Comparison of ENCODE assay signal across 8 mouse cellular contexts in genomic region chr5:146692361-146692975, GRCm38 (mm10).
A peak's percentile ranks its signal among the peaks of the same experiment; 100 is the strongest.
DNase-seq lines count a peak whose midpoint lies in the region; ATAC-seq and TF ChIP-seq lines count a peak whose summit lies in the region.

No protein-coding gene starts in this region.

- no peak overlapping the region for H3K27ac ChIP-seq in hindbrain, embryonic 16.5 days (ENCODE audit: low read depth, low read length)
- peak overlapping the region; percentile 59 for H3K27ac ChIP-seq in liver, adult 2 months (replicated peaks; ENCODE audit: insufficient read depth, low read depth, low read length)
- H3K27ac ChIP-seq in forebrain, embryonic 11.5 days (ENCODE audit: low read depth, low read length): no peak overlapping the region

- H3K79me2 ChIP-seq in liver, adult 2 months (ENCODE audit: control insufficient read depth, insufficient read depth, low read length): no peaks in the 10 kb centered on the region

- no peak overlapping the region for H3K4me2 ChIP-seq in hindbrain, embryonic 16.5 days (ENCODE audit: low read length)
- no peak overlapping the region for H3K4me2 ChIP-seq in forebrain, embryonic 11.5 days (ENCODE audit: low read depth, low read length, severe bottlenecking)

- H3K27me3 ChIP-seq in hindbrain, embryonic 16.5 days (replicated peaks; ENCODE audit: control insufficient read depth, insufficient read depth, low read length): no peaks in the 10 kb centered on the region; the same call in 1 of the 2 replicates
- no peaks in the 10 kb centered on the region for H3K27me3 ChIP-seq in liver, adult 2 months (ENCODE audit: control insufficient read depth, insufficient read depth, low read length)
- no peaks in the 10 kb centered on the region for H3K27me3 ChIP-seq in forebrain, embryonic 11.5 days (ENCODE audit: control insufficient read depth, insufficient read depth, low read length)

- ATAC-seq in cerebellum, adult (ENCODE audit: insufficient number of reproducible peaks, low FRiP score, low TSS enrichment): no peak
- peak; percentile 56 for ATAC-seq in hindbrain, embryonic 16.5 days
- no peak for ATAC-seq in forebrain, embryonic 11.5 days (replicated peaks; ENCODE audit: low FRiP score)

- peaks cover 4% of the 10 kb centered on the region; the same call in 1 of the 2 replicates for H3K4me1 ChIP-seq in hindbrain, embryonic 16.5 days (ENCODE audit: control insufficient read depth, insufficient read depth, low read depth, low read length)
- peaks cover 16% of the 10 kb centered on the region for H3K4me1 ChIP-seq in liver, adult 2 months (ENCODE audit: control insufficient read depth, insufficient read depth, low read length)
- H3K4me1 ChIP-seq in forebrain, embryonic 11.5 days (replicated peaks; ENCODE audit: control insufficient read depth, insufficient read depth, low read length): no peaks in the 10 kb centered on the region

- H3K4me3 ChIP-seq in hindbrain, embryonic 16.5 days (ENCODE audit: low read length): no peak overlapping the region
- no peak overlapping the region for H3K4me3 ChIP-seq in liver, adult 2 months (ENCODE audit: insufficient read depth, low read depth, low read length)
- no peak overlapping the region for H3K4me3 ChIP-seq in forebrain, embryonic 11.5 days (ENCODE audit: low read depth, low read length)

- DNase-seq in cerebellum, postnatal 14 days: peak; percentile 77 to 92
- DNase-seq in 416B (ENCODE audit: low read depth): peak; percentile 30
- DNase-seq in liver, adult 2 months (ENCODE audit: extremely low read depth, low read depth, low spot score): peak; percentile 75
- peak; percentile 31 for DNase-seq in right cerebral cortex, postnatal 14 days
- DNase-seq in forebrain, embryonic 11.5 days (ENCODE audit: low spot score): no peak
- DNase-seq in cerebellum, adult 9-11 months: no peak

- no peak for TF ChIP-seq POLR2A in liver, adult 2 months (IDR thresholded peaks at IDR 0.05; ENCODE audit: extremely low read depth, insufficient read depth, low read length)

- WGBS in hindbrain, embryonic 16.5 days: 33% methylated on average over 7 of the region's 7 CpGs
- 6% methylated on average over 7 of the region's 7 CpGs for WGBS in liver, adult 2 months
- WGBS in forebrain, embryonic 11.5 days: 72% methylated on average over 7 of the region's 7 CpGs

- no peak for TF ChIP-seq CTCF in liver, adult 2 months (IDR thresholded peaks at IDR 0.05; ENCODE audit: low read depth, low read length)

- no peaks in the 10 kb centered on the region for H3K36me3 ChIP-seq in hindbrain, embryonic 16.5 days (ENCODE audit: control insufficient read depth, insufficient read depth, low read length)
- no peaks in the 10 kb centered on the region for H3K36me3 ChIP-seq in liver, adult 2 months (ENCODE audit: control insufficient read depth, insufficient read depth, low read length)
- H3K36me3 ChIP-seq in forebrain, embryonic 11.5 days (ENCODE audit: control insufficient read depth, insufficient read depth, low read length): no peaks in the 10 kb centered on the region

- H3K9me3 ChIP-seq in hindbrain, embryonic 16.5 days (ENCODE audit: control insufficient read depth, low read length): no peaks in the 10 kb centered on the region
- H3K9me3 ChIP-seq in forebrain, embryonic 11.5 days (ENCODE audit: control insufficient read depth, low read length): no peaks in the 10 kb centered on the region

- H3K9ac ChIP-seq in hindbrain, embryonic 16.5 days (ENCODE audit: low read depth, low read length): no peak overlapping the region
- no peak overlapping the region for H3K9ac ChIP-seq in liver, adult 2 months (ENCODE audit: low read depth, low read length)
- H3K9ac ChIP-seq in forebrain, embryonic 11.5 days (ENCODE audit: low read length): no peak overlapping the region

Comparison
In these comparisons a context has a peak if more than half of its experiments do, and no peak if none do; other contexts are left out.
1. DNase-seq: peak in cerebellum, postnatal 14 days (2 of 2), 416B (single experiment), liver, adult 2 months (single experiment) and right cerebral cortex, postnatal 14 days (single experiment); none in forebrain, embryonic 11.5 days (single experiment) and cerebellum, adult 9-11 months (single experiment).